In genomic region chr4:101549958-101550591, GRCm38 (mm10) we compare ENCODE assay signal across 8 mouse cellular contexts. TPM values are rescaled to one million over a fixed set of nuclear protein-coding genes. Genes with fewer than 3 reads are reported as not detected.
A peak's percentile ranks its signal among the peaks of the same experiment; 100 is the strongest.
DNase-seq lines count a peak whose midpoint lies in the region; ATAC-seq lines count a peak whose summit lies in the region.

No protein-coding gene starts in this region.

- H3K4me2 ChIP-seq in heart, embryonic 13.5 days = peak overlapping the region; percentile 79
- peak overlapping the region; percentile 71 for H3K4me2 ChIP-seq in stomach, embryonic 14.5 days (replicated peaks; ENCODE audit: low read depth, low read length)

- WGBS in heart, embryonic 13.5 days = 1% methylated on average over 30 of the region's 33 CpGs
- 1% methylated on average over 33 of the region's 33 CpGs for WGBS in stomach, embryonic 14.5 days

- H3K27ac ChIP-seq in heart, embryonic 13.5 days (replicated peaks) = no peak overlapping the region
- H3K27ac ChIP-seq in stomach, embryonic 14.5 days (ENCODE audit: low read length) = no peak overlapping the region

- no peaks in the 10 kb centered on the region for H3K36me3 ChIP-seq in heart, embryonic 13.5 days
- no peaks in the 10 kb centered on the region for H3K36me3 ChIP-seq in stomach, embryonic 14.5 days (ENCODE audit: control insufficient read depth, insufficient read depth, low read length)

- peaks cover 7% of the 10 kb centered on the region; the same call in 1 of the 2 replicates for H3K4me1 ChIP-seq in heart, embryonic 13.5 days
- 0 out of 2 replicates have a peak, but pooled peaks cover 3% of the 10 kb centered on the region for H3K4me1 ChIP-seq in stomach, embryonic 14.5 days (ENCODE audit: control insufficient read depth, insufficient read depth, low read length)

- DNase-seq in ovary, postnatal 10 days (ENCODE audit: low spot score) = peak; percentile 17
- DNase-seq in ovary, adult 18-20 months (ENCODE audit: low spot score) = no peak
- peak; percentile 60 to 73 for DNase-seq in cerebellum, postnatal 25 days
- peak; percentile 57 for DNase-seq in kidney, postnatal 10 days
- peak; percentile 10 for DNase-seq in lung, postnatal 25 days (ENCODE audit: low spot score)
- DNase-seq in spleen, adult 18-20 months = no peak

- H3K27me3 ChIP-seq in heart, embryonic 13.5 days (replicated peaks) = peaks cover 51% of the 10 kb centered on the region
- H3K27me3 ChIP-seq in stomach, embryonic 14.5 days (ENCODE audit: control insufficient read depth, insufficient read depth, low read length) = no peaks in the 10 kb centered on the region

- H3K9me3 ChIP-seq in heart, embryonic 13.5 days = no peaks in the 10 kb centered on the region
- H3K9me3 ChIP-seq in stomach, embryonic 14.5 days (ENCODE audit: control insufficient read depth, low read depth, low read length) = no peaks in the 10 kb centered on the region

- H3K9ac ChIP-seq in heart, embryonic 13.5 days = no peak overlapping the region
- H3K9ac ChIP-seq in stomach, embryonic 14.5 days (replicated peaks; ENCODE audit: low read depth, low read length) = no peak overlapping the region

- ATAC-seq in heart, embryonic 13.5 days (ENCODE audit: extremely low read depth, insufficient number of reproducible peaks, low FRiP score, low TSS enrichment) = 0 out of 2 replicates have a peak, but pooled peaks have one; percentile 31
- ATAC-seq in stomach, embryonic 14.5 days (ENCODE audit: insufficient number of reproducible peaks, insufficient read depth, low FRiP score, low read depth) = peak; percentile 88

- H3K4me3 ChIP-seq in heart, embryonic 13.5 days = peak overlapping the region; percentile 45
- peak overlapping the region; percentile 31 for H3K4me3 ChIP-seq in stomach, embryonic 14.5 days (ENCODE audit: low read depth, low read length)

RNA-seq across cellular contexts. Expression of gene Dnajc6, which starts 53.6 kb away (rescaled TPM):
- 0.16 and 0.39 TPM in 2 replicates for polyA plus RNA-seq in heart, embryonic 13.5 days (2015; fragmentation: Nextera tagmentation; extraction: Ambion mirVana)
- polyA plus RNA-seq in stomach, embryonic 14.5 days (2014; fragmentation: Nextera tagmentation; extraction: Ambion mirVana) = 2.4 and 2.8 TPM in 2 replicates

Comparison
In these comparisons a context has a peak if more than half of its experiments do, and no peak if none do; other contexts are left out.
1. DNase-seq: peak in ovary, postnatal 10 days (single experiment), cerebellum, postnatal 25 days (2 of 2), kidney, postnatal 10 days (single experiment) and lung, postnatal 25 days (single experiment); none in ovary, adult 18-20 months (single experiment) and spleen, adult 18-20 months (0 of 2).